Mouse (Mus musculus): ENCODE results near the gene Vwf. TPM values are rescaled to one million over a fixed set of nuclear protein-coding genes. Genes with fewer than 3 reads are reported as not detected.

Vwf gene
- total and polyA plus RNA-seq, 2 experiments, result 4.9 to 9.0 TPM

DNA sequence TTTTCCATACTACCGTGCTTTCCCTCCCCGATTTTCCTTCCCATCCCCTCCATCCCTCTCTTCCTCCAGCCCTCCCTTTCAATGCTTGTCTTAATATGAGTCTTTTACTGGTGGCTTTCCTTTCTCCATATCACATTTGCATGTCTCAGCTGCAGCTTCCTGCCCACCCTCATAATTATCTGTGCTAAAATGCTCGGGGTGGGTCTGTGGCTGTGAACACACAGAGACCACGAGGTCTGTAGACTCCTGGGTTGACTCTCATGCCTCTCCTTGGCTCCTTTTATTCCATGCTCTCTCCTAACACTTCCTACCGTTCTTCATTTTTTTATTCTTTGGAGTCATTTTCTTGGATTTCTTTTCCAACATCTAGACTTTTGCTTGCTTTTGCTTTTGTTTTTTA is 3.6 kb downstream of the Vwf start:
- H3K27ac ChIP-seq (replicated peaks; ENCODE audit: insufficient read depth, low read depth, low read length), result no peak overlapping the region
- H3K4me1 ChIP-seq (ENCODE audit: control insufficient read depth, insufficient read depth, low read length), result no peaks in the 10 kb centered on the region
- H3K27me3 ChIP-seq (ENCODE audit: control insufficient read depth, insufficient read depth, low read length), result no peaks in the 10 kb centered on the region
- H3K79me2 ChIP-seq (ENCODE audit: control insufficient read depth, insufficient read depth, low read length), result no peaks in the 10 kb centered on the region
- no peak overlapping the region for H3K4me3 ChIP-seq (ENCODE audit: insufficient read depth, low read depth, low read length)
- H3K36me3 ChIP-seq (ENCODE audit: control insufficient read depth, insufficient read depth, low read length), result no peaks in the 10 kb centered on the region
- no peak for DNase-seq (ENCODE audit: extremely low read depth, low read depth, low spot score)
- H3K9ac ChIP-seq (ENCODE audit: low read depth, low read length), result no peak overlapping the region
- WGBS, result 85% methylated on average over 5 of the region's 5 CpGs
- no peak for TF ChIP-seq POLR2A (IDR thresholded peaks at IDR 0.05; ENCODE audit: extremely low read depth, insufficient read depth, low read length)
- TF ChIP-seq CTCF (IDR thresholded peaks at IDR 0.05; ENCODE audit: low read depth, low read length), result no peak

DNA sequence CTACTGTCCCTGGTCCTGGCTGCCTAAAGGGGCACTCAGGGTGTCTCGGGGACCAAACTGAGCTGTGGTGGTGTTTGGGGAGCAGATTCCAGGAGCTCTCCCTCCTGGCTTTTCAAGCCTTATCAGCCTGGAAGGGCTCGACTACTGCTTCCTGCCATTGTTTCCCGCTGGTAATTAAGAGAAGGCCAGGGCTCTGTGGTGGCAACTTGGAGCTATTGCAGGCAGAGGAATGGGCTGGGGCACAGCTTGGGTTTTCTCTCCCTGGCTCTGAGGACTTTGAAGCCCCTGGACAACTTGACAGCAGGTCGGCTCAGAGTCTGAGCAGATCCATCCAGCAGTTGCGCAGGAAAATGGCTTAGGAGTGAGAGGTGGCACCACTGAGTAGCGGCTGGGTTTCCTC is 6.2 kb downstream of the Vwf start:
- H3K4me3 ChIP-seq (ENCODE audit: insufficient read depth, low read depth, low read length), result no peak overlapping the region
- no peak overlapping the region for H3K27ac ChIP-seq (replicated peaks; ENCODE audit: insufficient read depth, low read depth, low read length)
- H3K79me2 ChIP-seq (ENCODE audit: control insufficient read depth, insufficient read depth, low read length), result no peaks in the 10 kb centered on the region
- TF ChIP-seq POLR2A (IDR thresholded peaks at IDR 0.05; ENCODE audit: extremely low read depth, insufficient read depth, low read length) (no peak), CTCF (IDR thresholded peaks at IDR 0.05; ENCODE audit: low read depth, low read length) (no peak)
- no peaks in the 10 kb centered on the region for H3K4me1 ChIP-seq (ENCODE audit: control insufficient read depth, insufficient read depth, low read length)
- no peaks in the 10 kb centered on the region for H3K27me3 ChIP-seq (ENCODE audit: control insufficient read depth, insufficient read depth, low read length)
- WGBS, result 73% methylated on average over 6 of the region's 6 CpGs
- no peak overlapping the region for H3K9ac ChIP-seq (ENCODE audit: low read depth, low read length)
- DNase-seq (ENCODE audit: extremely low read depth, low read depth, low spot score), result no peak
- no peaks in the 10 kb centered on the region for H3K36me3 ChIP-seq (ENCODE audit: control insufficient read depth, insufficient read depth, low read length)

DNA sequence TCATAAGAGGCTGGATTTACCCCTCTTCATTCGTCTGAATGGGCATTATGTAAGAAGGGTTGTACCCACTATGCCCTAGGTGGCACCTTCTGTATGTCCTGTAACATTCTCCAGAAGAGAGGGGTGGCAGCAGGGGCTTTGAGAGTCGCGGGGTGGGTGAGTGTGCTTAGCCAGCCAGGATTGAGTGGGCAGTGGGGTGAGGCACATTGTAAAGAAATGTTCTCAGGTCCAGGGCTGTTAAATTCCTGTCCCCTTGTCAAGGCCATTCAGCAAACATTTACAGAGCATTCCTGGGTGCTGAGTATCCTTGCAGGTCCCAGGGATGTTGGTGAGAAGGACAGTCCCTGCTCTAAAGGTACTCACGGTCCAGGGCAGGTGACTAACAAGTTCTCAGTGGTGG is 7.0 kb downstream of the Vwf start:
- DNase-seq (ENCODE audit: extremely low read depth, low read depth, low spot score), result no peak
- Histone ChIP-seq H3K27ac (replicated peaks; ENCODE audit: insufficient read depth, low read depth, low read length) (no peak overlapping the region), H3K9ac (ENCODE audit: low read depth, low read length) (no peak overlapping the region), H3K79me2 (ENCODE audit: control insufficient read depth, insufficient read depth, low read length) (no peaks in the 10 kb centered on the region), H3K4me3 (ENCODE audit: insufficient read depth, low read depth, low read length) (no peak overlapping the region), H3K27me3 (ENCODE audit: control insufficient read depth, insufficient read depth, low read length) (no peaks in the 10 kb centered on the region), H3K4me1 (ENCODE audit: control insufficient read depth, insufficient read depth, low read length) (no peaks in the 10 kb centered on the region), H3K36me3 (ENCODE audit: control insufficient read depth, insufficient read depth, low read length) (no peaks in the 10 kb centered on the region)
- WGBS, result 78% methylated on average over 4 of the region's 4 CpGs
- TF ChIP-seq CTCF (IDR thresholded peaks at IDR 0.05; ENCODE audit: low read depth, low read length) (no peak), POLR2A (IDR thresholded peaks at IDR 0.05; ENCODE audit: extremely low read depth, insufficient read depth, low read length) (no peak)

DNA sequence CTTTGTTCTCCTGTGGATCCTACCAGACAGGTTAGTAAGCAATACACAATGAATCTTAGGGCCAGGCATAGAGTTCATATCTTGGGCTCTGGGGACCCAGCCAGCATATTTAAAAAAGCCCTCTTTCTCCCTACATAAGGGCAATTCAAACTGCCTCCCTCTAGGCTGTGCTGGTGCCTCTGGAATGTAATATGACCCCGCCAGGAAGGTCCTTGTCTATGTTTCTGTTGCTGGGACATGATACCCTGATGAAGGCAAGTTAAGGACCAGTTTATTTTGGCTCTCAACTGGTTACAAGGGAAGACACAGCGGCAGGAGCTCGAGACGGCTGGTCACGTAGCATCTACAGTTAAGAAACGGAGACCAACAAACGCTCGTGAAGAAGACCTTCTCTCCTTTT is 12.3 kb downstream of the Vwf start:
- no peak overlapping the region for H3K4me3 ChIP-seq (ENCODE audit: insufficient read depth, low read depth, low read length)
- no peak overlapping the region for H3K27ac ChIP-seq (replicated peaks; ENCODE audit: insufficient read depth, low read depth, low read length)
- no peaks in the 10 kb centered on the region for H3K36me3 ChIP-seq (ENCODE audit: control insufficient read depth, insufficient read depth, low read length)

DNA sequence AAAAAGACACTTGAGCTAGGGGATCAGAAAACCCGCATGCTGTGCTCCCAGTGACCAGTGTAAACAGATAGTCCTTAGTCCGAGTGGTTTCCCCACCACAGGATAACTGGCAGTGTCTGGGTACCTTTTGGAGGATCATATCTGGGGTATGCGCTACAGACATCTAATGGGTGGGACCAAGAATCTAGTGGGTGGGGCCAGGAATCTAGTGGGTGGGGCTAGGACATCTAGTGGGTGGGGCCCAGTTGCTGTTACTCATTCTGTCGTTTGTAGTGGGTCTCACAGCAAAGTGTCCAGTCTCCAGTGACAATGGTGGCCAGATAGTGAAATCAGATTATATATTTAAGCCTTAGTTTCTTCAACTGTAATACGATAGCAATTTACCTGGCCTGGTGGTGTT is 14.5 kb downstream of the Vwf start:
- Histone ChIP-seq H3K79me2 (ENCODE audit: control insufficient read depth, insufficient read depth, low read length) (no peaks in the 10 kb centered on the region), H3K27ac (replicated peaks; ENCODE audit: insufficient read depth, low read depth, low read length) (no peak overlapping the region), H3K36me3 (ENCODE audit: control insufficient read depth, insufficient read depth, low read length) (no peaks in the 10 kb centered on the region), H3K4me1 (ENCODE audit: control insufficient read depth, insufficient read depth, low read length) (no peaks in the 10 kb centered on the region), H3K27me3 (ENCODE audit: control insufficient read depth, insufficient read depth, low read length) (no peaks in the 10 kb centered on the region), H3K9ac (ENCODE audit: low read depth, low read length) (no peak overlapping the region), H3K4me3 (ENCODE audit: insufficient read depth, low read depth, low read length) (no peak overlapping the region)
- TF ChIP-seq POLR2A (IDR thresholded peaks at IDR 0.05; ENCODE audit: extremely low read depth, insufficient read depth, low read length) (no peak), CTCF (IDR thresholded peaks at IDR 0.05; ENCODE audit: low read depth, low read length) (no peak)
- no peak for DNase-seq (ENCODE audit: extremely low read depth, low read depth, low spot score)
- 82% methylated on average over 5 of the region's 5 CpGs for whole genome bisulfite sequencing

More for the DNA sequence above, 12.3 kb downstream of the Vwf start:
- no peak for DNase-seq (ENCODE audit: extremely low read depth, low read depth, low spot score)
- WGBS, result 93% methylated on average over 8 of the region's 8 CpGs
- H3K4me1 ChIP-seq (ENCODE audit: control insufficient read depth, insufficient read depth, low read length), result no peaks in the 10 kb centered on the region
- H3K79me2 ChIP-seq (ENCODE audit: control insufficient read depth, insufficient read depth, low read length), result no peaks in the 10 kb centered on the region
- TF ChIP-seq POLR2A (IDR thresholded peaks at IDR 0.05; ENCODE audit: extremely low read depth, insufficient read depth, low read length), result no peak
- TF ChIP-seq CTCF (IDR thresholded peaks at IDR 0.05; ENCODE audit: low read depth, low read length), result no peak
- H3K9ac ChIP-seq (ENCODE audit: low read depth, low read length), result no peak overlapping the region
- H3K27me3 ChIP-seq (ENCODE audit: control insufficient read depth, insufficient read depth, low read length), result no peaks in the 10 kb centered on the region

DNA sequence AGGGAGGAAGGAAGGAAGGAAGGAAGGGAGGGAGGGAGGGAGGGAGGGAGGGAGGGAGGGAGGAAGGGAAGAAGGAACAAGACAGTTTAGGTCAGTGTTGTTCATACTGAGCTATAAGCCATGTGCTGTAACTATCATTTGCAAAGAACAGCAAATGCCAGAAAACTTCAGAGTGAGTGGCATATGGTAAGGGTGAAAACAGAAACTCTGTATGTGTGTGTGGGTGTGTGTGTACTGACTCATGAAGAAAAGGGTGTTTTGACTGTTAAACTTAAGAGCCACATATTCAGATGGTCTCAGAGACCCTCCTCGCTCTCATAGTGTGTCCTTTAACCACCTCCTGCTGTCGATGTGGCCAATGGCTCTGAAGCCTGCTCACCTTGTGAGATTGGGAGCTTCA is 14.9 kb downstream of the Vwf start:
- H3K27me3 ChIP-seq (ENCODE audit: control insufficient read depth, insufficient read depth, low read length), result no peaks in the 10 kb centered on the region
- no peaks in the 10 kb centered on the region for H3K36me3 ChIP-seq (ENCODE audit: control insufficient read depth, insufficient read depth, low read length)
- no peak overlapping the region for H3K4me3 ChIP-seq (ENCODE audit: insufficient read depth, low read depth, low read length)
- WGBS, result 86% methylated on average over 2 of the region's 2 CpGs
- no peak overlapping the region for H3K9ac ChIP-seq (ENCODE audit: low read depth, low read length)
- H3K79me2 ChIP-seq (ENCODE audit: control insufficient read depth, insufficient read depth, low read length), result no peaks in the 10 kb centered on the region
- DNase-seq (ENCODE audit: extremely low read depth, low read depth, low spot score), result no peak
- H3K4me1 ChIP-seq (ENCODE audit: control insufficient read depth, insufficient read depth, low read length), result no peaks in the 10 kb centered on the region
- no peak for TF ChIP-seq CTCF (IDR thresholded peaks at IDR 0.05; ENCODE audit: low read depth, low read length)
- no peak for TF ChIP-seq POLR2A (IDR thresholded peaks at IDR 0.05; ENCODE audit: extremely low read depth, insufficient read depth, low read length)
- no peak overlapping the region for H3K27ac ChIP-seq (replicated peaks; ENCODE audit: insufficient read depth, low read depth, low read length)
